Mouse (Mus musculus) hindbrain, embryonic 13.5 days (tissue): Measurements from ENCODE around the gene Gfral. TPM values are rescaled to one million over a fixed set of nuclear protein-coding genes. Genes with fewer than 3 reads are reported as not detected.

Source experiments
- polyA plus RNA-seq: library from polyadenylated mRNA; unstranded; fragments of >200 nt; fragmentation: Nextera tagmentation; extraction: Ambion mirVana; gene quantifications from 2 replicates; pipeline ENCODE4 v1.2.1, GENCODE M21; 2015

The Gfral gene
- polyA plus RNA-seq, 1 experiment from 2014 or later, result not detected

Other genes with a start within 250 kb of the Gfral start
- 22.9 and 23.3 TPM in 2 replicates for gene Hmgcll1, start 198.8 kb downstream of the Gfral start, polyA plus RNA-seq
- gene Hcrtr2, start 110.2 kb upstream of the Gfral start, polyA plus RNA-seq, result 4.8 and 6.9 TPM in 2 replicates